Mouse (Mus musculus) neutrophil, adult 83 days (primary cell): ENCODE measurements around the gene Mfap4. TPM values are rescaled to one million over a fixed set of nuclear protein-coding genes. Genes with fewer than 3 reads are reported as not detected.

ENCODE experiments used
- total RNA-seq, 2 experiments: library from RNA; stranded (reverse); gene quantifications; one replicate each; pipeline ENCODE4 v1.2.4; 2023

The Mfap4 gene
- not detected for total RNA-seq

GRCm38 (mm10) chr11:61484613-61485540 lies at the start of gene Mfap4:
Gene Mfap4, plus strand, starts transcription at chr11:61485431.

DNA sequence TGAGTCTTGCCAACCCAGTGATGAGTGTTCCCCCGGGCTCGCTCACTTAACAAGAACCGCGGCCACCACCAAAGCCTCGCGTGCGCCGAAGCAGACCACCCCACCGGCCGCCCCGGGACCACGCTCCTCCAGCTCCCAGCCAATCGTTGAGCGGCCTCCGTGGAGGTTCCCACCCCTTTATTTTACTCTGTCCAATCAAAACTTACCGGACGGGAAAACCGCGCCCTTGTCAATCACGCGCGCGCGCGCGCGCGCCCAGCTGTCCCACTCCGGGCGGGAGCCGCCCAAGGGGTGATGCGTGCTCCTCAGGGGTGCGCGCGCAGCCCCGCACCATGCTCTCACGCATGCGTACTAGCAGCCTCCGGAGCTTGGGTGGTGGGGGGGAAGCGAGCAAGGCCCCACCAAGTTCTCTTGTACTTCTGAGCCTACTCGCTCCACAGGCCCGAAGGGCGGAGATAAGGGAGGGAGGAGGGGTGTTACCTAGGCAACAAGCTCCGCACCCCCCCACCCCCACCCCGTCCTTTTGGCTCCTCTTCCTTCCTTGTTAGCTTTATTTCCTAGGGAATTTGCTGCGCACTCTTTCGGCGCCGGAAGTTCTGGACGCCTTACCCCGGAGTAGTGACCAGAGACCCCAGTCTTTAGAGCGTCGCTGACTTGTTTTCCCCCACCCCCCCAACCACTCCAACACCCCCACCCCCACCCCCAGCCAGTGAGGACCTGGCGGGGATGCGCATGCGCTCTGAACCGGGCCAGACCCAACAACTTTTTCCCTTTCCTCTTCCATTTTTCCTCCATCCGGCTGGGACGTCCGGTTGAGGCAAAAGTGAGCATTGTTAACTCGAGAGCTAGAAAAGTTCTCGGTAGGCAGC lies 9.1 kb downstream of the Mfap4 start, which contains the start of gene Mapk7:
Gene Mapk7 (minus strand): TSS at position 278 of the 869 bp plus-strand sequence.

GRCm38 (mm10) chr11:61504713-61505257 lies 19.6 kb downstream of the Mfap4 start, which contains the start of gene B9d1:
Gene B9d1, plus strand, starts transcription at chr11:61505144.

Other genes starting within 250 kb of the Mfap4 start
- gene Aldh3a2, start 218.0 kb upstream of the Mfap4 start, total RNA-seq, result 10 to 100 TPM; 63.1 to 79.1 TPM
- gene Slc47a2, start 142.6 kb upstream of the Mfap4 start, total RNA-seq, result not detected
- gene Slc47a1, start 107.1 kb upstream of the Mfap4 start, total RNA-seq, result not detected
- gene Rnf112, start 31.3 kb upstream of the Mfap4 start, total RNA-seq, result not detected
- 10 to 100 TPM; 39.1 to 39.3 TPM for gene Mapk7, start 9.0 kb downstream of the Mfap4 start, total RNA-seq
- 1 to 10 TPM in 1 of 2 experiments, not detected in 1; 1.2 TPM for gene B9d1, start 19.7 kb downstream of the Mfap4 start, total RNA-seq
- under 1 TPM; 0.22 to 0.53 TPM for gene Epn2, start 94.3 kb downstream of the Mfap4 start, total RNA-seq
- gene Grap, start 167.8 kb downstream of the Mfap4 start, total RNA-seq, result 1 to 10 TPM; 4.9 to 8.8 TPM
- under 1 TPM; 0.15 to 0.33 TPM for gene Fam83g, start 198.7 kb downstream of the Mfap4 start, total RNA-seq
- gene Slc5a10, start 235.4 kb downstream of the Mfap4 start, total RNA-seq, result not detected